Mouse (Mus musculus) hindbrain, postnatal 0 days (tissue): Measurements from ENCODE around the gene Gstt4. TPM values are rescaled to one million over a fixed set of nuclear protein-coding genes. Genes with fewer than 3 reads are reported as not detected.
A peak's percentile ranks its signal among the peaks of the same experiment; 100 is the strongest.

Experiments used
- ATAC-seq: fragments of 200-750 bp; cut with Nextera tagmentation; 2 replicates; pipeline ENCODE4 v1.8.0; 2017; ENCODE audit warnings: mild to moderate bottlenecking, moderate TSS enrichment, moderate library complexity
- DNase-seq: peaks from one replicate; pipeline ENCODE4 v3.0.0-alpha.2; 2015; ENCODE audit warnings: low spot score
- H3K27ac ChIP-seq: fragments of 300-500 bp; sonication (generic); 2 replicates; pipeline ENCODE4 v1.5.1; 2014; ENCODE audit warnings: mild to moderate bottlenecking
- H3K27me3 ChIP-seq: fragments of 300-500 bp; sonication (generic); 2 replicates; pipeline ENCODE4 v1.6.1; 2014; ENCODE audit warnings: low read length, mixed read lengths; ENCODE audit not compliant: insufficient read depth
- H3K36me3 ChIP-seq: fragments of 300-500 bp; sonication (generic); 2 replicates; pipeline ENCODE4 v1.6.1; 2014; ENCODE audit warnings: low read length, mixed read lengths; ENCODE audit not compliant: insufficient read depth
- H3K4me1 ChIP-seq: fragments of 300-500 bp; sonication (generic); 2 replicates; pipeline ENCODE4 v1.6.1; 2014; ENCODE audit warnings: antibody characterized with exemption, low read length, mixed read lengths; ENCODE audit not compliant: insufficient read depth
- H3K4me2 ChIP-seq: fragments of 300-500 bp; sonication (generic); 2 replicates; pipeline ENCODE4 v1.6.1; 2014; ENCODE audit warnings: low read depth, mild to moderate bottlenecking, low read length, moderate library complexity, mixed read lengths
- H3K4me3 ChIP-seq: fragments of 300-500 bp; sonication (generic); 2 replicates; pipeline ENCODE4 v1.5.1; 2014; ENCODE audit warnings: low read length
- H3K9ac ChIP-seq: fragments of 300-500 bp; sonication (generic); replicated peaks from 2 replicates; pipeline ENCODE4 v1.6.1; 2014; ENCODE audit warnings: mild to moderate bottlenecking, low read length, moderate library complexity, mixed read lengths
- H3K9me3 ChIP-seq: fragments of 300-500 bp; sonication (generic); 2 replicates; pipeline ENCODE4 v1.6.1; 2016; ENCODE audit warnings: low read length, mixed read lengths
- CTCF ChIP-seq: IDR thresholded peaks from 2 replicates; pipeline ENCODE4 v1.5.1; 2016; ENCODE audit warnings: antibody characterized with exemption, control low read depth, low read depth
- WGBS: fragments of 180-500 bp; shearing (Covaris S2); extraction: QIAGEN DNeasy Blood & Tissue Kit; methylation state at CpG from one replicate; pipeline ENCODE4 v1.1.7; 2014; 5-methylcytosine and 5-hydroxymethylcytosine counted together
- polyA plus RNA-seq: library from polyadenylated mRNA; unstranded; fragments of >200 nt; fragmentation: Nextera tagmentation; extraction: Ambion mirVana; gene quantifications from 2 replicates; pipeline ENCODE4 v1.2.1, GENCODE M21; 2015
- total RNA-seq: library from RNA; depleted of rRNA; stranded (reverse); fragments of >200 nt; gene quantifications from 2 replicates; pipeline ENCODE4 v1.2.3, GENCODE M21; 2014

The Gstt4 gene
- total and polyA plus RNA-seq, 2 experiments from 2014 or later: not detected

DNA sequence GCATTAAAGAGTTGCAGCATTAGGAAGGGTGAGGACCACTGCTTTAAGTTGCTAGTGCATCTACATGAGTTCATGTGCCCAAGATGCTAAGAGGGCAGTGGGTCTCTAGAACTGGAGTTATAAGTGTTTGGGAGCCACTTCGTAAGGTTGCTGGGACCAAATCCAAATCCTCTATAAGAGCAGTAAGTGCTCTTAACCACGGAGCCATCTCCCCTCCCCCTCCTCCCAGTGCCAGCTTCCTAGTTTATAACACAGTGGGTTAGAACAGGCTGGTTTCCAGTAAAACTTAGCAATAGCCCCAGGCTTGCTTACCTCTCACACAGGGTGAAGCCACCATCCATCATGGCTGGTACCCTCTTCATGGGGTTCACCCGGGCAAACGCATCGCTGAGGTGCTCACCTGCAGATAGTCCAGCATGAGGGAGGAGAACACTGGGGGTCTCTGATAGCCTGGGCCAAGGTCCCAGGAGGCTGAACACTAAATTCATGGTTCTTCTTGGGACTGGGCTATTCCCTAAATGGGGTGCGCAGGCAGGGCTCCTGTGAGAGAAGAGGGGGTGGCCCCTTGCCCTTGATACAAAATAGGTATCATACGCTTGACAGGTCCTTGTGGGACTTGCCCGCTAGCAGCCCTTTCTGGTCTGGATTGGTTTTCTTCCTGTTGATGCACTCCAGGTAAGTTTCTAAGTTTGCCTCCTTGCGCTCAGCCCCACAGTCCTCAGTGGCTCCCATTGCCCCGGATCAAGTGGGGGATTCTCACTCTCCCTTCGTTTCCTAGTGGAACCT lies 25.4 kb downstream of the Gstt4 start:
- Histone ChIP-seq H3K4me1 (no peaks in the 10 kb centered on the region), H3K9ac (no peak overlapping the region), H3K4me2 (peak overlapping the region; percentile 82), H3K4me3 (peak overlapping the region; percentile 38), H3K27me3 (no peaks in the 10 kb centered on the region), H3K36me3 (no peaks in the 10 kb centered on the region), H3K27ac (no peak overlapping the region), H3K9me3 (no peaks in the 10 kb centered on the region)
- TF ChIP-seq CTCF: no peak
- 47% methylated on average over 11 of the region's 11 CpGs for WGBS
- no peak for ATAC-seq
- no peak for DNase-seq

DNA sequence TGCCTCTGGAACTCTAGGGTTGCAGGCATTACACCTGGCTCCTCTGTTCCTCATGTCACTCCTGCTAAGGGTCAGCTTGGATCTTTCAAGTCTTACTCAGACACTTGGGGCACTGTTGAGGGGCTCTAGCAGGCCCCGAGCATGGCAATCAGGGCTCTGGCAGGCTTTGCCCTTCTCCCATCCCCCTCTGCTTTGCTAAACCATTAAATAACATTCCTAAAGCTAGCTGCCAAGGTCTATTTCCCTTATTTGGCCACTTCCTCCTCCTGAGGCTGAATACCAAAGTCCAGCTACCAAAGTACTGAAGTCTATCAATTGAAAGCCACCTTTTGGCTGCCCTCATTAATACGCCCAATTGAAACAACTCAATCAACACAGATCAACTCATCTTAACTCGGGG lies 27.5 kb downstream of the Gstt4 start:
- H3K9ac ChIP-seq: no peak overlapping the region
- 0 out of 2 replicates have a peak, but pooled peaks have one; percentile 12 for TF ChIP-seq CTCF
- peak; percentile 50 for DNase-seq
- 32% methylated on average over 3 of the region's 3 CpGs for WGBS
- no peaks in the 10 kb centered on the region for H3K36me3 ChIP-seq
- H3K4me3 ChIP-seq: no peak overlapping the region
- H3K4me2 ChIP-seq: no peak overlapping the region
- H3K4me1 ChIP-seq: no peaks in the 10 kb centered on the region
- peak; percentile 49; the same call in 1 of the 2 replicates for ATAC-seq
- H3K9me3 ChIP-seq: no peaks in the 10 kb centered on the region
- H3K27ac ChIP-seq: no peak overlapping the region
- H3K27me3 ChIP-seq: no peaks in the 10 kb centered on the region

DNA sequence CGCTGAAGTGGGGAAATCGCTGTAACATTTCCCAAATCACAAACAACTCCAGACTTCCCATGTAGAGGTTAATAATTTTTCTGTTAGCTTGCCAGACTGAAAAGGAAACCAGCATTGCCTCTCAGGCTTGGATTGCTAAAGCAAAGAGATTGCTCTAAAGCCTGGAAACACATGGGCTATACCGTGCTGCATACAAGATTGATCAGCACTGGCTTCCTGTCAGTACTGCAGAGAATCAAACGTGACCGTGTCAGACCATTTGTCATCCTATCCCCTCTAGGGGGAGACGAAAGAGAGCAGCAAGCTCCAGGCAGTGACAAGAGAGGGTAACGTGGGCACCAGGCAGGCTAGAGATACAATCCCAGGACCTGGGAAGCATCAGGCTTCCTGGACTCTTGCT lies 31.6 kb downstream of the Gstt4 start:
- H3K4me2 ChIP-seq: no peak overlapping the region
- no peaks in the 10 kb centered on the region for H3K27me3 ChIP-seq
- H3K9me3 ChIP-seq: no peaks in the 10 kb centered on the region
- peak; percentile 28 for TF ChIP-seq CTCF
- no peak overlapping the region for H3K4me3 ChIP-seq
- H3K36me3 ChIP-seq: no peaks in the 10 kb centered on the region
- peak; percentile 15 for DNase-seq
- H3K9ac ChIP-seq: no peak overlapping the region
- no peak overlapping the region for H3K27ac ChIP-seq
- H3K4me1 ChIP-seq: no peaks in the 10 kb centered on the region
- 25% methylated on average over 7 of the region's 7 CpGs for WGBS
- ATAC-seq: peak; percentile 15; the same call in 1 of the 2 replicates

DNA sequence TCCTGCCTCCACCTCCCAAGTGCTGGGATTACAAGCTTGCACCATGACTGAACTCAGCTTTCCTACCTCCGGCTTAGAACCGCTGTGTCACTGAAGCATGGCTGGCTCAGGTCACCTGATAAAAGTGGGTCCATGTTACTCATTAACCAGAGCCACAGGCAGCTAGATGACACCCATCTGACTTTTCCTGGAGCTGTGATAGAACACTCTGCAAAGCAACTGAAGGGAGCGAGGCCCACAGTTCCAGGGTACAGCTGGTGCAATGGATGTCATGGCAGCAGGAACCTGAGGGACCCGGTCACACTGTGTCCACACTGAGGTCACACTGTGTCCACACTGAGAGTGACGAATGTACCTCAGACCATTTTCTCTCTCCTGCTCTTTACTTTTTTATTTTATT lies 32.5 kb downstream of the Gstt4 start:
- Histone ChIP-seq H3K27ac (no peak overlapping the region), H3K4me1 (no peaks in the 10 kb centered on the region), H3K9ac (no peak overlapping the region), H3K4me2 (no peak overlapping the region), H3K36me3 (no peaks in the 10 kb centered on the region), H3K9me3 (no peaks in the 10 kb centered on the region), H3K27me3 (no peaks in the 10 kb centered on the region), H3K4me3 (no peak overlapping the region)
- DNase-seq (no peak), ATAC-seq (no peak)
- no peak for TF ChIP-seq CTCF
- 90% methylated on average over 5 of the region's 5 CpGs for WGBS

DNA sequence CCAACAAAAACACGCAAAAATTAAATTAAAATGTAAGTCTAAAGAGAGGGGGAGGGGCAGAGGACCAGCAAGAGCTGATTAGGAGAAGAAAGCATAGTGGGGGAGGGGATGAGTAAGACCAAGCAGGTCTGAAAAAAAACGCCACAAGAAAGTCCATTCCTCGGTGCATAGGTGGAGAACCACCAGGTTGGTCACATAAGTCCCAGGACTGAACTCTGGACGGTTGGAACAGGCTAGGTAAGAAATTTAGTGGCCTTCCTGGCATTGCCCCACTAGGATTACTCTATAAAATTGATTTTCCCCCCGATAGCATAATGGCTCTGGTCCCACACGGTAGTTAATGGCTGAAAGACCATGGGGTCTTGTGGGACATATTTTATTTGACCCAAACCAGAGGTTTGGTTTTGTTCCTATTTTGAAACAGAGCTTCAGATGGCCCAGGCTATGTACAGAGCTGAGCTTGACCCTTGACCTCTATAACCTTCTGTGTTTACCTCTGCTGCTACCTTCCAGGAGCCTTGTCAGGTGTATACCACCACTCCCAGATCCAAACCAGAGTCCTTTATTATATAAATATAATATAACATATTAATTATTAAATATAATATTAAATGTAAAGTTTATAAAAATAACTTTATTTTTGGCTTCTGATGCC lies 33.1 kb downstream of the Gstt4 start:
- no peak overlapping the region for H3K27ac ChIP-seq
- no peaks in the 10 kb centered on the region for H3K27me3 ChIP-seq
- DNase-seq: no peak
- H3K9me3 ChIP-seq: no peaks in the 10 kb centered on the region
- H3K4me3 ChIP-seq: no peak overlapping the region
- H3K9ac ChIP-seq: no peak overlapping the region
- no peak for ATAC-seq
- H3K36me3 ChIP-seq: no peaks in the 10 kb centered on the region
- H3K4me2 ChIP-seq: no peak overlapping the region
- no peak for TF ChIP-seq CTCF
- 81% methylated on average over 6 of the region's 6 CpGs for WGBS
- no peaks in the 10 kb centered on the region for H3K4me1 ChIP-seq

DNA sequence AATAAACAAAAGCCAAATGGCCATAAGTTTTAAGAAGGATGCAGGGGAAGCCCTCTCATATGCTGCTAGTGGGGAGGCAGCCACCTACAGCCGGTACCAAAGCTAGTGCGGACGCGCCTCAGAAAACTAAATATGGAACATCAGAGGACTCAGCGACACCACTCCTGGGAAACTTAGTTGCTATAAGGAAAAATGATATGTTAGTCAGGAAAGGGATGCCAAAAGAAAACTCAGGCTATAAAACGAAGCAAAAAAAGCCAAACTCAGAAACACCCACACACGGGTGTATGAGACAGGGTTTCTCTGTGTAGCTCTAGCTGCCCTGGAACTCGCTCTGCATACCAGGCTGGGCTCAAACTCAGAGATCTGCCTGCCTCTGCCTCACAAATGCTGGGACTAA lies 34.1 kb downstream of the Gstt4 start:
- WGBS: 91% methylated on average over 8 of the region's 8 CpGs
- no peak overlapping the region for H3K9ac ChIP-seq
- no peak for TF ChIP-seq CTCF

DNA sequence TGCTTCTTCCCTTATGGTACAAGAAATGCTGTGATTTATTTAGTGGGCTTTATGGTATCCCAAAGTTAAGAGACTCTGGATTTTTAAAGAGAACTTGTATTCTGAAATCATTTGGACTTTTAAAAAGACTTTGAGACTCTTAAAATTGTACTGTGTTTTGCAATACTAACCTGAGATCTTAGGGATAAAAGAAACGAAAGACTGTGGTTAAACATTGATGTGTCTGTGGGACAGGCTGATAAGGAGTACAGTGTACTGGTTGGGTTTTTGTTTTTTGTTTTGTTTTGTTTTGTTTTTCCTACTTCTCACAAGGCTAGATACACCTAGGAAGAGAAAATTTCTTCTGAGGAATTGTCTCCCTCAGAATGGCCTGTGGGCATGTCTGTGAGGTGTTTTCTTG lies 36.9 kb downstream of the Gstt4 start:
- 79% methylated on average over 1 of the region's 1 CpGs for WGBS
- no peaks in the 10 kb centered on the region for H3K36me3 ChIP-seq
- DNase-seq: no peak
- no peak for ATAC-seq
- no peak overlapping the region for H3K4me2 ChIP-seq
- H3K4me1 ChIP-seq: peaks cover 8% of the 10 kb centered on the region; the same call in 1 of the 2 replicates
- H3K4me3 ChIP-seq: no peak overlapping the region
- no peak overlapping the region for H3K27ac ChIP-seq
- H3K9me3 ChIP-seq: no peaks in the 10 kb centered on the region
- H3K9ac ChIP-seq: no peak overlapping the region
- TF ChIP-seq CTCF: no peak
- H3K27me3 ChIP-seq: peaks cover 10% of the 10 kb centered on the region; the same call in 1 of the 2 replicates

More for the DNA sequence above, 34.1 kb downstream of the Gstt4 start:
- ATAC-seq (no peak), DNase-seq (no peak)
- Histone ChIP-seq H3K4me2 (no peak overlapping the region), H3K27me3 (no peaks in the 10 kb centered on the region), H3K36me3 (no peaks in the 10 kb centered on the region), H3K4me3 (no peak overlapping the region), H3K27ac (no peak overlapping the region), H3K4me1 (no peaks in the 10 kb centered on the region), H3K9me3 (no peaks in the 10 kb centered on the region)
